Mouse (Mus musculus): ENCODE measurements around the gene Prkag2.

DNA sequence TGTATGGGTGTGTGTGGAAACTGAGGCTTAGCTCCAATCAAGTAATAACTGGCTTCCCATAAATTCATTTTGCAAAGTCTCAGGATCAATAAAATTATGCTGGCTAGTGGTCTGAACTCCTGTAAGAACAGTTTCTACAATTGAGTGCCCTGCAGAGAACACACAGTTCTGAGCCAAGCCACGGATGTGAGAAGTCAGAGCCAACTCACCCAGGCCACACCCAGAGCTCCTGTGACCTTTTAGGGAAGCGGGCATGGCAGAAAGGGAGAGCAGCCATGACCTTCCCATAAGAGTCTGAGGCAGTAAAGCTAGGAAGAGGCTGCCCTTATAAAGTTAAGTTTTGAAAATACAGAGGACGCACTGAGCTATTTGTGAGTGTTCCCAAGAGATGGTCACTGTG is 123.5 kb downstream of the Prkag2 start:
- TF ChIP-seq CTCF (IDR thresholded peaks at IDR 0.05; ENCODE audit: low read depth): no peak
- no peak for TF ChIP-seq EP300 (IDR thresholded peaks at IDR 0.05; ENCODE audit: low read depth)
